Mouse (Mus musculus): ENCODE results near the gene Birc5.

The Birc5 gene

GRCm38 (mm10) chr11:117857462-117857861 is 8.4 kb downstream of the Birc5 start:
- no peak for DNase-seq

GRCm38 (mm10) chr11:117858392-117858791 is 9.3 kb downstream of the Birc5 start:
- no peak for DNase-seq

GRCm38 (mm10) chr11:117860601-117861000 is 11.6 kb downstream of the Birc5 start, which contains the start of gene Tmem235:
Tmem235 (plus strand) TSS chr11:117860752.
- no peak for DNase-seq

GRCm38 (mm10) chr11:117863174-117863856 is 14.3 kb downstream of the Birc5 start:
- DNase-seq, result no peak

- no peak for DNase-seq
Measured at GRCm38 (mm10) chr11:117864805-117865204, 15.8 kb downstream of the Birc5 start.

GRCm38 (mm10) chr11:117865988-117866387 is 16.9 kb downstream of the Birc5 start:
- no peak for DNase-seq

GRCm38 (mm10) chr11:117870688-117871365 is 21.8 kb downstream of the Birc5 start:
- DNase-seq, result peak; percentile 69

- DNase-seq, result no peak
Measured at GRCm38 (mm10) chr11:117871376-117871775, 22.3 kb downstream of the Birc5 start.

GRCm38 (mm10) chr11:117871911-117872584 is 23.0 kb downstream of the Birc5 start:
- no peak for DNase-seq

GRCm38 (mm10) chr11:117872861-117873608 is 24.0 kb downstream of the Birc5 start, which contains the start of gene Tha1:
Tha1 (minus strand) TSS chr11:117873481.
- DNase-seq, result peak; percentile 61

GRCm38 (mm10) chr11:117874419-117874818 is 25.4 kb downstream of the Birc5 start:
- no peak for DNase-seq

GRCm38 (mm10) chr11:117875681-117876080 is 26.6 kb downstream of the Birc5 start:
- DNase-seq, result no peak

GRCm38 (mm10) chr11:117877917-117878745 is 29.1 kb downstream of the Birc5 start:
- DNase-seq, result no peak

GRCm38 (mm10) chr11:117878892-117879291 is 29.8 kb downstream of the Birc5 start:
- DNase-seq, result no peak

- DNase-seq, result no peak
Measured at GRCm38 (mm10) chr11:117879676-117880075, 30.6 kb downstream of the Birc5 start.

- DNase-seq, result no peak
Measured at GRCm38 (mm10) chr11:117880336-117880976, 31.4 kb downstream of the Birc5 start.

GRCm38 (mm10) chr11:117880977-117881358 is 31.9 kb downstream of the Birc5 start:
- DNase-seq, result no peak

- DNase-seq, result no peak
Measured at GRCm38 (mm10) chr11:117881787-117882186, 32.7 kb downstream of the Birc5 start.

- no peak for DNase-seq
Measured at GRCm38 (mm10) chr11:117882208-117882607, 33.2 kb downstream of the Birc5 start.

- no peak for DNase-seq
Measured at GRCm38 (mm10) chr11:117886000-117886399, 36.9 kb downstream of the Birc5 start.

- DNase-seq, result no peak
Measured at GRCm38 (mm10) chr11:117888168-117888852, 39.3 kb downstream of the Birc5 start.

Measured in liver (tissue).